Mouse (Mus musculus) forebrain, embryonic 12.5 days (tissue): ENCODE results near the gene Rs1. TPM values are rescaled to one million over a fixed set of nuclear protein-coding genes. Genes with fewer than 3 reads are reported as not detected.
"Not testable (repeated sequence)": the region's sequence is repeated elsewhere in the genome, so short reads cannot be mapped to it uniquely, and the experiment has no call there.

Experiments
- ATAC-seq: fragments of 200-750 bp; cut with Nextera tagmentation; 2 replicates; pipeline ENCODE4 v1.8.0; 2017; ENCODE audit warnings: moderate TSS enrichment; ENCODE audit not compliant: low FRiP score
- H3K27ac ChIP-seq: fragments of 300-500 bp; sonication (generic); 2 replicates; pipeline ENCODE4 v1.5.1; 2016; ENCODE audit warnings: mild to moderate bottlenecking
- H3K27me3 ChIP-seq: fragments of 300-500 bp; sonication (generic); 2 replicates; pipeline ENCODE4 v1.6.1; 2016; ENCODE audit warnings: mild to moderate bottlenecking
- H3K36me3 ChIP-seq: fragments of 300-500 bp; sonication (generic); replicated peaks from 2 replicates; pipeline ENCODE4 v1.6.1; 2016; ENCODE audit warnings: mild to moderate bottlenecking
- H3K4me1 ChIP-seq: fragments of 300-500 bp; sonication (generic); 2 replicates; pipeline ENCODE4 v1.6.1; 2016
- H3K4me2 ChIP-seq: fragments of 300-500 bp; sonication (generic); 2 replicates; pipeline ENCODE4 v1.6.1; 2016; ENCODE audit warnings: mild to moderate bottlenecking, moderate library complexity
- H3K4me3 ChIP-seq: fragments of 300-500 bp; sonication (generic); replicated peaks from 2 replicates; pipeline ENCODE4 v1.5.1; 2016; ENCODE audit warnings: mild to moderate bottlenecking
- H3K9ac ChIP-seq: fragments of 300-500 bp; sonication (generic); 2 replicates; pipeline ENCODE4 v1.6.1; 2016; ENCODE audit warnings: mild to moderate bottlenecking
- H3K9me3 ChIP-seq: fragments of 300-500 bp; sonication (generic); 2 replicates; pipeline ENCODE4 v1.6.1; 2016
- WGBS: fragments of 180-500 bp; shearing (Covaris S2); methylation state at CpG from one replicate; pipeline ENCODE4 v1.1.7; 2016; 5-methylcytosine and 5-hydroxymethylcytosine counted together
- polyA plus RNA-seq: library from polyadenylated mRNA; unstranded; fragments of >200 nt; fragmentation: Nextera tagmentation; extraction: Ambion mirVana; gene quantifications from 2 replicates; pipeline ENCODE4 v1.2.1, GENCODE M21; 2016

Gene Rs1
- polyA plus RNA-seq, result 0.09 and 0.10 TPM in 2 replicates

GRCm38 (mm10) chrX:160767713-160768112 lies at the start of gene Rs1:
Rs1 (plus strand) TSS chrX:160768013.
- no peaks in the 10 kb centered on the region for H3K9me3 ChIP-seq
- ATAC-seq, result no peak
- H3K9ac ChIP-seq, result no peak within 1 kb of the TSS
- H3K4me2 ChIP-seq, result peak within 1 kb of the TSS; percentile 43
- no peak within 1 kb of the TSS for H3K4me3 ChIP-seq
- H3K36me3 ChIP-seq, result no peaks in the 10 kb centered on the region
- H3K27me3 ChIP-seq, result peaks cover 35% of the 10 kb centered on the region
- H3K27ac ChIP-seq, result no peak within 1 kb of the TSS
- H3K4me1 ChIP-seq, result no peaks in the 10 kb centered on the region
- WGBS, result 84% methylated on average over 2 of the region's 2 CpGs

DNA sequence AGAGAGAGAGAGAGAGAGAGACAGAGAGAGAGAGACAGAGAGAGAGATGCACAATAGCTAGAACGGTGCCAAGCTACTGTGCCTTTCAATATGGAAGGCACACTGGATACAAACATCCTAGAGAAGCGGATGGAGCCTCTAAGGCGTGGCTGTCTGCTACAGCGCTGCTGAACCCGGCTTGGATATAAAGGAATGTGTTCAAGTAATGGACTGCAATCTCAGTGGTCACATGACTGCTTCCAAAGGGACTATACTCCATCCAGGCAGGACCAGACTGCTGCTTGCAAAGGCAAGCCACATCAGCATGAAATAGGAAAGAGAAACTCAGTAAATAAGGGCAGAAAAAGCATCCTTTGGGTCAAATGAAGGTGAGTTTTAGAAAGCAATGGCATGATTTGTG lies 32.2 kb upstream of the Rs1 start, which contains the start of gene Ppef1:
Ppef1 (minus strand) TSS at position 116 of the 400 bp plus-strand sequence.
- Histone ChIP-seq H3K9me3 (no peaks in the 10 kb centered on the region), H3K27ac (no peak within 1 kb of the TSS), H3K36me3 (no peaks in the 10 kb centered on the region), H3K4me1 (no peaks in the 10 kb centered on the region), H3K9ac (no peak within 1 kb of the TSS), H3K4me2 (no peak within 1 kb of the TSS), H3K27me3 (peaks cover 21% of the 10 kb centered on the region; the same call in 1 of the 2 replicates), H3K4me3 (no peak within 1 kb of the TSS)
- 77% methylated on average over 5 of the region's 5 CpGs for WGBS
- ATAC-seq, result no peak

DNA sequence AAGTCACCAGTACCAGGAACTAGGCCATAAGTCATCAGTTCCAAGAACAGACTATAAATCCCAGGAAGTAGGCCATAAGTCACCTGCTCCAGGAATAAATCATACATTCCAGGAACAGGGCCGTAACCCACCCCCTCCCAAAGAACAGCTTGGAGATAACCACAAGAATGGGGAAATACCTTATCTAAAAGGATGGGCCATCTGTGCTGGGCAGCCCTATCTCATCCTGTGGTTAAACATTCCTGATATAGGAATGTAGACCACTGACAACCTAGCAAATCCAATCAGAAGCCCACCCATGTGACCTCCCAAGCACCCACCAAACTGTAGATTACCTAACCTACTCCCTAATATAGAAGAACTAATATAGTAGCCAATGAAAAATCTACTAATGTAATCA lies 22.4 kb upstream of the Rs1 start:
- Histone ChIP-seq H3K4me1 (no peaks in the 10 kb centered on the region), H3K9me3 (no peaks in the 10 kb centered on the region), H3K36me3 (no peaks in the 10 kb centered on the region), H3K27me3 (0 out of 2 replicates have a peak, but pooled peaks cover 10% of the 10 kb centered on the region), H3K4me3 (no peak overlapping the region), H3K9ac (no peak overlapping the region), H3K27ac (no peak overlapping the region), H3K4me2 (no peak overlapping the region)
- WGBS, result 100% methylated on average over 1 of the region's 1 CpGs
- ATAC-seq, result no peak

DNA sequence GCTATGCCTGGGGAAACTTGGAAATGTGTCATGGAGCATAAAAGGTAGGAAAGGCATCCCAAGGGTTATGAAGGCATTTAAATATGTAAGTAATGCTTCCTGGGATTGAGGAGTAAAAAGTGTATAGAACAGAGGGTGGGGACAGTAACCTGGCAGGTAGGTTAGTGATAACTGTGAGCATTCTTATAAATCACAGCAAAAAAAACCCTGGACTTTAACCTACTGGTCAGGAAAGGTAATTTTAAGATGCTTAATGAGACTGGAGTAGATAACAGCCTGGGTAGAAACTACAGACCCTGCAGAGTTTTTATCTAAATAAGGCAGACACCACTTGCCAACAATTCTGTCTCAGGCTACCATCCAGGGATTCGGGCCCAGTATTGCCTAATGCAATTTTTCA lies 19.2 kb upstream of the Rs1 start:
- H3K4me1 ChIP-seq, result no peaks in the 10 kb centered on the region
- no peaks in the 10 kb centered on the region for H3K9me3 ChIP-seq
- no peak overlapping the region for H3K9ac ChIP-seq
- H3K4me2 ChIP-seq, result no peak overlapping the region
- H3K36me3 ChIP-seq, result no peaks in the 10 kb centered on the region
- ATAC-seq, result no peak
- H3K4me3 ChIP-seq, result no peak overlapping the region
- peaks cover 20% of the 10 kb centered on the region for H3K27me3 ChIP-seq
- no peak overlapping the region for H3K27ac ChIP-seq
- 86% methylated on average over 1 of the region's 1 CpGs for WGBS

- WGBS, result 96% methylated on average over 8 of the region's 8 CpGs
- no peak for ATAC-seq
- Histone ChIP-seq H3K36me3 (no peaks in the 10 kb centered on the region), H3K27ac (no peak overlapping the region), H3K4me2 (no peak overlapping the region), H3K9me3 (no peaks in the 10 kb centered on the region), H3K27me3 (peaks cover 30% of the 10 kb centered on the region), H3K9ac (no peak overlapping the region), H3K4me1 (no peaks in the 10 kb centered on the region), H3K4me3 (no peak overlapping the region)
These were observed 17.0 kb upstream of the Rs1 start for GRCm38 (mm10) chrX:160750808-160751207.

GRCm38 (mm10) chrX:160765389-160766232 lies 2.2 kb upstream of the Rs1 start:
- Histone ChIP-seq H3K27ac (no peak overlapping the region), H3K27me3 (peaks cover 28% of the 10 kb centered on the region), H3K4me2 (peak overlapping the region; percentile 43), H3K9ac (no peak overlapping the region; the same call in 1 of the 2 replicates), H3K9me3 (no peaks in the 10 kb centered on the region), H3K4me3 (peak overlapping the region; percentile 45), H3K4me1 (no peaks in the 10 kb centered on the region), H3K36me3 (no peaks in the 10 kb centered on the region)
- WGBS, result 34% methylated on average over 30 of the region's 30 CpGs
- peak; percentile 97 for ATAC-seq

DNA sequence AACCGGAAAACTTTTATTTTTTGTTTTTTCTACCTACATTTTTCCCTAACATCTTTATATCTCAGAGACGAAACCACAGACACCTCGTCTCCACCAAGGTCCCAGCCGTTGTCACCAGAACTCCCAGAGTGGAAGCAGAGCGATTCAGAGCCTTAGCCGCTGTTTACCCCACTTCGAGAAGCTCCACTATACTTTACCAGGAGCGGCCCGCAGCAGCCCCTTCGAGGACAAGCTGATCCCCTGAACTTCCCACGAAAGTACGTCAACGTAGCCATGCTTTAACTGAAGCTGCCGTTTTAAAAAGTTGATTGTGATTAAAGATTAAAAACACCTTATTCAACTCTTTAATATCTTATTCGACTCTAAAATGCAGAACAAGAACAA lies 1.6 kb upstream of the Rs1 start:
- peak; percentile 89 for ATAC-seq
- no peaks in the 10 kb centered on the region for H3K36me3 ChIP-seq
- H3K4me1 ChIP-seq, result no peaks in the 10 kb centered on the region
- H3K27me3 ChIP-seq, result peaks cover 31% of the 10 kb centered on the region
- no peaks in the 10 kb centered on the region for H3K9me3 ChIP-seq
- H3K4me2 ChIP-seq, result peak overlapping the region; percentile 43
- H3K4me3 ChIP-seq, result peak overlapping the region; percentile 45
- H3K27ac ChIP-seq, result no peak overlapping the region
- WGBS, result 28% methylated on average over 15 of the region's 15 CpGs
- H3K9ac ChIP-seq, result peak overlapping the region; percentile 36; the same call in 1 of the 2 replicates

DNA sequence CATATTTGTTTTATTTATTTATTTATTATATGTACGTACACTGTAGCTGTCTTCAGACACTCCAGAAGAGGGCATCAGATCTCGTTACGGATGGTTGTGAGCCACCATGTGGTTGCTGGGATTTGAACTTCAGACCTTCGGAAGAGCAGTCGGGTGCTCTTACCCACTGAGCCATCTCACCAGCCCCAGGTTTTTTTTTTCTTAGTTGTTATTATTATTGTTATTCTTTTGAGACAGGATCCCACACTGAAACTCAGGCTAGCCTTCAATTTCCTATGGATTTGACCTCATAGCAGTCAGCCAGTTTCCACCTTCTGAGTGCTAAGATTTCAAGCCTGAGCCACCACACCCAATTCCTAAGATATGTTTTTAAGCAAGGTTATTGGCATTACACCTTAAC lies 1.8 kb downstream of the Rs1 start:
- not testable (repeated sequence) for H3K27ac ChIP-seq, H3K9ac ChIP-seq, ATAC-seq, H3K4me2 ChIP-seq, H3K36me3 ChIP-seq, H3K4me1 ChIP-seq, H3K4me3 ChIP-seq, H3K9me3 ChIP-seq
- peaks cover 41% of the 10 kb centered on the region for H3K27me3 ChIP-seq
- 90% methylated on average over 5 of the region's 5 CpGs for WGBS

DNA sequence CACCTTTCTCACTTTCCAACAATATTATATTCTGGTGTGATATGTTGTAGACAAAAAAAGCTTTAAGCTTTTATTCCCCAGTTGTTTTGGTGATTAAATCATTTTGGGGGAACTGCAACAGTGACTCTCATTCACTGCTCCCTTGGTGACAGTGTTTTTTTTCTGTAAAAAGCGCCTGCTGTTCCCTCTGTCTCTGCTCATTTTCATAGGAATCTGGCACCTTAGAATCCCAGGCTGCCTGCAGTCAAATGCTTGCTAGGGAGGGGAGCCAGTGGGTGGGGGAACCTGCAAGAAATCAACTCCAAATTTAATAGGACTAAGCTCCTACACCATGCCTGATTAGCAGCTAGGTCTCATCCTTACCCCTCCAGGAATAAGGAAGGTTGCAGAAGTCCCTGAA lies 5.2 kb downstream of the Rs1 start:
- H3K27me3 ChIP-seq, result peaks cover 33% of the 10 kb centered on the region
- no peak overlapping the region for H3K4me2 ChIP-seq
- H3K36me3 ChIP-seq, result no peaks in the 10 kb centered on the region
- H3K4me1 ChIP-seq, result no peaks in the 10 kb centered on the region
- no peaks in the 10 kb centered on the region for H3K9me3 ChIP-seq
- H3K9ac ChIP-seq, result no peak overlapping the region
- 40% methylated on average over 1 of the region's 1 CpGs for WGBS
- ATAC-seq, result no peak
- H3K27ac ChIP-seq, result no peak overlapping the region
- no peak overlapping the region for H3K4me3 ChIP-seq

- WGBS, result 73% methylated on average over 5 of the region's 5 CpGs
- no peak for ATAC-seq
- Histone ChIP-seq H3K4me3 (no peak overlapping the region), H3K9ac (no peak overlapping the region), H3K27me3 (peaks cover 32% of the 10 kb centered on the region), H3K27ac (no peak overlapping the region), H3K9me3 (no peaks in the 10 kb centered on the region), H3K36me3 (no peaks in the 10 kb centered on the region), H3K4me2 (no peak overlapping the region), H3K4me1 (no peaks in the 10 kb centered on the region)
These were observed 14.5 kb downstream of the Rs1 start for GRCm38 (mm10) chrX:160782276-160782675.

DNA sequence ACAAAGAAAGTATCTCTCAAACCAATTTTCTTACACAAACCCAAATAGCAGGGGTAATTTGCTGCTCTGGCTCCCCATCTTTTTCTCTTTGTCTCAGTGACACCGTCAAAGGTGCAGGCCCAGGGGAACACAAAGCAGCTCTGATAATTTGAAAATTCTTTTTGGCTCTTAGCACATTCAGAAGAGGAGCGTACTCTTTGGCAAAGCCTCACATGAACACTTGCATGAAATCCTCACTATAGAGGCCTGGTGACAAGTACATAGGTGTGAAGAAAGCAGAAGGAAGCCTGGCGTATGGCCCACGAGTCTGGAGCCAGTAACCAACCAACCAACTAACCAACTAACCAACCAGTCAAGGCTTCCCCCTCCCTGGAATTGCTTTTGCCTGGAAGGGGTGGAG lies 27.1 kb downstream of the Rs1 start:
- H3K27me3 ChIP-seq, result peaks cover 44% of the 10 kb centered on the region
- H3K9ac ChIP-seq, result no peak overlapping the region
- no peaks in the 10 kb centered on the region for H3K4me1 ChIP-seq
- WGBS, result 66% methylated on average over 4 of the region's 4 CpGs
- no peaks in the 10 kb centered on the region for H3K9me3 ChIP-seq
- no peak overlapping the region for H3K27ac ChIP-seq
- no peaks in the 10 kb centered on the region for H3K36me3 ChIP-seq
- no peak for ATAC-seq
- H3K4me2 ChIP-seq, result no peak overlapping the region
- H3K4me3 ChIP-seq, result no peak overlapping the region

DNA sequence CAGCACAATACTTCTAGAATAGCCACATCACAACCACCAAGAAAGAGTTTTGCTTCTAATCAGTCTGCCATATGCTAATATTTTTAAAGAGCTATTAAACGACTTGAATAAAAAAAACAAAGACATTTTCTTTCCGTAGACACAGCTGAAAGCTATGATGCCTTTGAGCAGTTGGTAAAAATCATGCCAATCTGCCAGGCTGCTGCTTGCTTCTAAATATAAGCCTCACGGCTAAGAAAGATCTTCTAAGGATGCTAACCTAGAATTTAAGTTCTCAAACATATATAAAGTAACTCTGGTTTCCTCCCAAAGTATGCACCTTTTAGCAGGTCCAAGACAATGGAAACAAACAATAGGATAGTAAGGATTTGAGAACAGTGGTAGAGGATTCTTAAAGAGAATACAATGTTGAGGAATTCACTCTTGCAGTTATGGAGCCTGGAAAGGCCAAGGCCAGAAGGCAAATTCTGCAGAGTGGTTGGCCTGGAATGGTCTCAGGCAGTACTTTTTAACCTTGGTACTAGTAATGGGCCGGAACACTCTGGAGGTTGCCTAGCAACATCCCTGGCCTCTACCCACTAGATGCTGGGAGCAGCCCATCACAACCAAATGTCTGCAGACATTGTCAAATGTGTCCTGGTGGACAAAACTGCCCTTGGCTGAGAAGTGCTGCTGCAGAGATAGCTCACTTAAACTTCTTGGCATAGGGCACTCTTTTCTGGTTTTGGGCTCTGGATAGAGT lies 36.8 kb downstream of the Rs1 start:
- H3K4me3 ChIP-seq, result no peak overlapping the region
- no peak overlapping the region for H3K27ac ChIP-seq
- no peak overlapping the region for H3K9ac ChIP-seq
- WGBS, result 81% methylated on average over 4 of the region's 4 CpGs
- H3K27me3 ChIP-seq, result peaks cover 28% of the 10 kb centered on the region
- no peaks in the 10 kb centered on the region for H3K4me1 ChIP-seq
- H3K9me3 ChIP-seq, result no peaks in the 10 kb centered on the region
- H3K36me3 ChIP-seq, result 0 out of 2 replicates have a peak, but pooled peaks cover 2% of the 10 kb centered on the region
- no peak overlapping the region for H3K4me2 ChIP-seq
- ATAC-seq, result no peak
